ENCODE assay signal across 8 mouse cellular contexts in the genomic region with DNA sequence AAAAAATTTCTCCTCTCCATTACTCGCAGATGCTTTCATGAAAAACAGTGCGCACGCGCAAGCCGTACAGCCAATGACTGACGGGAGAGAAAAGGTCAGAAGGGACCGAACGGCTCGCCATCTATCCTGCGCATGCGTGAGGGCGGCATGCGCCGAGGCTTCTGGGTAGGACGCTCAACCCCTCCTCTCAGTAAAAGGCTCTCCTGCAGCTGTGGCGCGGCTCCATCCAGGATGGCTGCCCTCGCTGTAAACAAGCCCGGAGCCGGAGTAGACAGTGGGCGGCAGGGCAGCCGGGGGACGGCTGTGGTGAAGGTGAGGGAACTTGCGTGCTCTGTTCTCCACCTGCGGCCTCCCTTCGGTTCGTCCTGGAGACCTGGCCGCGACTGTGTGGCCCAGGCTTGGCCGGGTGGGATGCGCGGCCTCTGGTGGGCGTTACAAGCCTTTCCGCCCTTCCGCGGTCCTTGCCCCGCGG. TPM values are rescaled to one million over a fixed set of nuclear protein-coding genes. Genes with fewer than 3 reads are reported as not detected.
DNase-seq lines count a peak whose midpoint lies in the region; ATAC-seq lines count a peak whose summit lies in the region.

A gene (plus strand): TSS at position 148 of the 472 bp plus-strand sequence.

- peaks cover 36% of the 10 kb centered on the region for H3K36me3 ChIP-seq in heart, embryonic 14.5 days (ENCODE audit: control insufficient read depth, insufficient read depth, low read length)
- peaks cover 20% of the 10 kb centered on the region for H3K36me3 ChIP-seq in liver, embryonic 13.5 days
- no peaks in the 10 kb centered on the region for H3K36me3 ChIP-seq in stomach, embryonic 16.5 days (ENCODE audit: control insufficient read depth, insufficient read depth, low read length)

- H3K4me1 ChIP-seq in heart, embryonic 14.5 days (ENCODE audit: control insufficient read depth in 2 of 2, insufficient read depth in 2 of 2, low read length in 2 of 2), result peaks cover 2 to 13% of the 10 kb centered on the region in 2 experiments; a peak in 3 of 4 replicates
- peaks cover 26% of the 10 kb centered on the region for H3K4me1 ChIP-seq in liver, embryonic 13.5 days (replicated peaks)
- peaks cover 10% of the 10 kb centered on the region for H3K4me1 ChIP-seq in stomach, embryonic 16.5 days (ENCODE audit: control insufficient read depth, insufficient read depth, low read length)

- H3K4me3 ChIP-seq in heart, embryonic 14.5 days (ENCODE audit: control insufficient read depth in 1 of 2, insufficient read depth in 1 of 2, low read depth in 1 of 2, low read length in 2 of 2), result peak within 1 kb of the TSS; percentile 88 to 89
- H3K4me3 ChIP-seq in liver, embryonic 13.5 days (replicated peaks), result peak within 1 kb of the TSS; percentile 86
- peak within 1 kb of the TSS; percentile 97 for H3K4me3 ChIP-seq in stomach, embryonic 16.5 days (replicated peaks; ENCODE audit: low read length)

- ATAC-seq in CD4-positive, CD25-positive, alpha-beta regulatory T cell, adult 4 months, result peak; percentile 95
- ATAC-seq in heart, embryonic 14.5 days (ENCODE audit: insufficient number of reproducible peaks, insufficient read depth, low FRiP score, low read depth), result peak; percentile 99
- ATAC-seq in liver, embryonic 13.5 days (ENCODE audit: low read depth), result peak; percentile 98
- ATAC-seq in stomach, embryonic 16.5 days (ENCODE audit: insufficient read depth, low FRiP score), result peak; percentile 99

- no peaks in the 10 kb centered on the region for H3K27me3 ChIP-seq in heart, embryonic 14.5 days (ENCODE audit: control insufficient read depth, insufficient read depth, low read length)
- no peaks in the 10 kb centered on the region for H3K27me3 ChIP-seq in liver, embryonic 13.5 days
- no peaks in the 10 kb centered on the region for H3K27me3 ChIP-seq in stomach, embryonic 16.5 days (ENCODE audit: control insufficient read depth, insufficient read depth, low read length)

- H3K9ac ChIP-seq in heart, embryonic 14.5 days (ENCODE audit: low read length), result peak within 1 kb of the TSS; percentile 89
- H3K9ac ChIP-seq in liver, embryonic 13.5 days, result peak within 1 kb of the TSS; percentile 90
- H3K9ac ChIP-seq in stomach, embryonic 16.5 days (ENCODE audit: low read length), result peak within 1 kb of the TSS; percentile 93

- peak within 1 kb of the TSS; percentile 76 to 84 for H3K27ac ChIP-seq in heart, embryonic 14.5 days (replicated peaks in 1 of 2; ENCODE audit: control insufficient read depth in 1 of 2, insufficient read depth in 1 of 2, low read depth in 2 of 2, low read length in 2 of 2)
- H3K27ac ChIP-seq in liver, embryonic 13.5 days, result peak within 1 kb of the TSS; percentile 92
- peak within 1 kb of the TSS; percentile 84 for H3K27ac ChIP-seq in stomach, embryonic 16.5 days (ENCODE audit: low read length)

- peak; percentile 99 for DNase-seq in c-Kit-negative CD71-positive TER-119-positive erythroid progenitor cells, embryonic 14.5 days (ENCODE audit: low read depth, low spot score)
- DNase-seq in fibroblast of lung, adult 2 months (ENCODE audit: low read depth), result peak; percentile 96
- DNase-seq in kidney, postnatal 14 days, result peak; percentile 98
- DNase-seq in liver, embryonic 13.5 days, result peak; percentile 94
- DNase-seq in neural tube, embryonic 10.5 days (ENCODE audit: extremely low spot score, low spot score), result peak; percentile 95

- peak within 1 kb of the TSS; percentile 87 for H3K4me2 ChIP-seq in heart, embryonic 14.5 days (ENCODE audit: low read length)
- H3K4me2 ChIP-seq in liver, embryonic 13.5 days, result peak within 1 kb of the TSS; percentile 74
- H3K4me2 ChIP-seq in stomach, embryonic 16.5 days (ENCODE audit: low read depth, low read length), result peak within 1 kb of the TSS; percentile 83

- no peaks in the 10 kb centered on the region for H3K9me3 ChIP-seq in heart, embryonic 14.5 days (ENCODE audit: control insufficient read depth, low read length)
- no peaks in the 10 kb centered on the region for H3K9me3 ChIP-seq in liver, embryonic 13.5 days (replicated peaks)
- no peaks in the 10 kb centered on the region for H3K9me3 ChIP-seq in stomach, embryonic 16.5 days (replicated peaks; ENCODE audit: control insufficient read depth, low read length)

- WGBS in heart, embryonic 14.5 days, result under 1% methylated on average over 38 of the region's 38 CpGs
- WGBS in liver, embryonic 13.5 days (ENCODE audit: insufficient replicate concordance), result under 1% methylated on average over 38 of the region's 38 CpGs
- under 1% methylated on average over 38 of the region's 38 CpGs for WGBS in stomach, embryonic 16.5 days

RNA-seq across cellular contexts. Expression of the gene that starts here (rescaled TPM):
- 10 to 100 TPM; 19.4 to 25.5 TPM for polyA plus RNA-seq in CD4-positive, CD25-positive, alpha-beta regulatory T cell, adult 4 months (2017; shearing (Covaris generic))
- 15.0 and 17.2 TPM in 2 replicates for polyA plus RNA-seq in heart, embryonic 14.5 days (2014; fragmentation: Nextera tagmentation; extraction: Ambion mirVana)
- 8.3 and 11.0 TPM in 2 replicates for polyA plus RNA-seq in liver, embryonic 13.5 days (2015; fragmentation: Nextera tagmentation; extraction: Ambion mirVana)
- 14.7 and 15.9 TPM in 2 replicates for polyA plus RNA-seq in stomach, embryonic 16.5 days (2015; fragmentation: Nextera tagmentation; extraction: Ambion mirVana)

Comparison
In these comparisons a context has a peak if more than half of its experiments do, and no peak if none do; other contexts are left out.
1. Peak in every context shown above with its lines: DNase-seq, ATAC-seq, H3K4me3 ChIP-seq and H3K27ac ChIP-seq.